Mouse (Mus musculus) midbrain, embryonic 11.5 days (tissue): ENCODE data around the gene Rbp3. TPM values are rescaled to one million over a fixed set of nuclear protein-coding genes. Genes with fewer than 3 reads are reported as not detected.

ENCODE experiments used
- ATAC-seq: fragments of 200-750 bp; cut with Nextera tagmentation; 2 replicates; pipeline ENCODE4 v1.8.0; 2017; ENCODE audit warnings: moderate TSS enrichment, moderate library complexity; ENCODE audit not compliant: low FRiP score
- DNase-seq: peaks from one replicate; pipeline ENCODE4 v3.0.0; 2015; ENCODE audit warnings: low spot score; ENCODE audit errors: missing footprints
- H3K27ac ChIP-seq: fragments of 300-500 bp; sonication (generic); 2 replicates; pipeline ENCODE4 v1.5.1; 2014; ENCODE audit warnings: low read depth, low read length
- H3K27me3 ChIP-seq: fragments of 300-500 bp; sonication (generic); 2 replicates; pipeline ENCODE4 v1.6.1; 2014; ENCODE audit warnings: mild to moderate bottlenecking, low read length, moderate library complexity, mixed read lengths; ENCODE audit not compliant: control insufficient read depth, insufficient read depth
- H3K36me3 ChIP-seq: fragments of 300-500 bp; sonication (generic); 2 replicates; pipeline ENCODE4 v1.6.1; 2014; ENCODE audit warnings: mild to moderate bottlenecking, low read length, moderate library complexity, mixed read lengths; ENCODE audit not compliant: control insufficient read depth, insufficient read depth
- H3K4me1 ChIP-seq: fragments of 300-500 bp; sonication (generic); 2 replicates; pipeline ENCODE4 v1.6.1; 2014; ENCODE audit warnings: low read length; ENCODE audit not compliant: control insufficient read depth, insufficient read depth
- H3K4me2 ChIP-seq: fragments of 300-500 bp; sonication (generic); 2 replicates; pipeline ENCODE4 v1.6.1; 2014; ENCODE audit warnings: mild to moderate bottlenecking, moderate library complexity
- H3K4me3 ChIP-seq: fragments of 300-500 bp; sonication (generic); 2 replicates; pipeline ENCODE4 v1.5.1; 2014; ENCODE audit warnings: low read depth, low read length
- H3K9ac ChIP-seq: fragments of 300-500 bp; sonication (generic); 2 replicates; pipeline ENCODE4 v1.6.1; 2014; ENCODE audit warnings: low read length
- H3K9me3 ChIP-seq: fragments of 300-500 bp; sonication (generic); 2 replicates; pipeline ENCODE4 v1.6.1; 2016; ENCODE audit warnings: low read length; ENCODE audit not compliant: control insufficient read depth
- WGBS: fragments of 180-500 bp; shearing (Covaris S2); extraction: QIAGEN DNeasy Blood & Tissue Kit; methylation state at CpG from one replicate; pipeline ENCODE4 v1.1.7; 2014; 5-methylcytosine and 5-hydroxymethylcytosine counted together
- polyA plus RNA-seq: library from polyadenylated mRNA; unstranded; fragments of >200 nt; fragmentation: Nextera tagmentation; extraction: Ambion mirVana; gene quantifications from 2 replicates; pipeline ENCODE4 v1.2.1, GENCODE M21; 2014

Rbp3 gene
- polyA plus RNA-seq, 1 experiment from 2014 or later, result not detected

DNA sequence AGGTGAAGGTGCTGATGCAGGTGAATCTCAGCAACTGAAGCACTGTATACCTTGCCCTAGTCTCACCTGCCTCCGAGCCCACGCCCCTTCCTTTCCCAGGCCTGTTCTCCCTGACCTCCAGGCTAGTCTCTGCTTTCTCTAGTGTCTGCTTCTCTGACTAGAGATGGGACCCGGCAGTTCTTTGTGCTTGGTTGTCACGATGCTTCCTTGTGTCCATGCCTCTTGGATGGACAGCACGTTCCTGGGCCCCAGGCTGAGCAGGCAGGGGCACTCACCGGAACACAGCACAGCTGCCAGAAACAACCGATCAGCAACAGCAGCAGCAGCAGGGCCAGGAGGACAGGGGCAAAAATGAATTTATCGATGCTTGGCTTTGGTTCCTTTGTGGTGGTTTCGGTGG is 39.2 kb downstream of the Rbp3 start:
- no peaks in the 10 kb centered on the region for H3K27me3 ChIP-seq
- H3K36me3 ChIP-seq, result no peaks in the 10 kb centered on the region
- H3K27ac ChIP-seq, result no peak overlapping the region
- ATAC-seq, result no peak
- H3K9ac ChIP-seq, result no peak overlapping the region
- DNase-seq, result no peak
- 94% methylated on average over 9 of the region's 9 CpGs for WGBS
- no peak overlapping the region for H3K4me2 ChIP-seq
- no peaks in the 10 kb centered on the region for H3K9me3 ChIP-seq
- no peak overlapping the region for H3K4me3 ChIP-seq
- no peaks in the 10 kb centered on the region for H3K4me1 ChIP-seq

DNA sequence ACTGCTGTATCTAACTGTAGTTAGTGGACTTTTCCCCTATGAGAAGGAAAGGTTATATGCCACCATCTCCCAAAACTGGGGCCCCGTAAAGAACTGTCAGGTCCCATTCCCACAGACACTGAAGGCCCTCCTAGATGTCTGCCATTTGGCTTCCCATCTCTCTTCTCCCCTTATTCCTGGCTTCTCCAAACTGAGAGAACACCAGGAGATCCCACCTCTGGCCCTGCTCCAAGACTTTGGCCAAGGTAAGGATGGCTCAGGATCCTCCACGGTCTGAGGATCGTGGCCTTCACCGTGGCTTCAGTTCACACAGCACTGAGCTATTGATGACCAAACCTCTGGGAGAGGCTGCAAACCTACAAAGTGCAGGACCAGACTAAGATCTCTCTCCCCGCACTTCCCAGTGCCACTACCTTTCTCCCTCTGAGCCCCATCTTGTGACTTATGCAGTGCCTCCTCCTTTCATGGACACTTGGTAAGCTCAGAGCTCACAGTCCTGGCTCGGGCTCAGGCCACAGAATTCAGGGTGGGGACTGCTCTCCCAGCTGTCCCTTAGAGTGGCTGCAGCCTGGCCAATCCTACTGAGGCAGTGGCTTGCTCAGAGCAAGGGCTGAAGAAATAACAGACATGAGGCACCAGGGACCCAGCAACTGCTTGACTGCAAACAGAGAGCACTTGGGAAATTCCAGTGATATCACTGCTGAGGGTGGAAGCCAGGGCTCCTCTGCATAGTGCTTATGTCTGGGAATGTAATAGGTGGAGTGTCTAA is 39.9 kb downstream of the Rbp3 start:
- no peak overlapping the region for H3K9ac ChIP-seq
- DNase-seq, result no peak
- no peaks in the 10 kb centered on the region for H3K9me3 ChIP-seq
- no peak for ATAC-seq
- no peak overlapping the region for H3K4me3 ChIP-seq
- 88% methylated on average over 6 of the region's 6 CpGs for WGBS
- no peak overlapping the region for H3K4me2 ChIP-seq
- no peak overlapping the region for H3K27ac ChIP-seq
- H3K36me3 ChIP-seq, result no peaks in the 10 kb centered on the region
- no peaks in the 10 kb centered on the region for H3K27me3 ChIP-seq
- no peaks in the 10 kb centered on the region for H3K4me1 ChIP-seq

DNA sequence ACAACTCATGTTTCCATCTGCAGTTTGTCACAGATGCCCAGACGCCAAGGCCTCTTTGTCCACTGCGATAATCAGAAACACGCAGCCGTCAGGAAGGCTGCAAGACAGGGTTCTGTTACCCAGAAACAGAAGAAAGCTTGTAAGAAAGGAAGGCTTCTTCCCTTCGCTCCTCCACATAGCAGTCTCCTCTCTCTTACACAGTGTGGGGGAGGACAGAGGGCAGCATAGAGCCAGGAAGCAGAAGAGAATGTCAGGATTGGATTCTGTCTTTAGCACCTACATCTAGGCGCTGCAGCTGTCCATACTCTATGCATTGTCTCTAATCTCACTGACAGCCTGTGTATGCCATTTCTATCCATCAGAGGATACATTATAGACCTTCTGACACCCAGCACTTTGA is 43.6 kb downstream of the Rbp3 start:
- 76% methylated on average over 6 of the region's 6 CpGs for WGBS
- Histone ChIP-seq H3K9ac (no peak overlapping the region), H3K27ac (no peak overlapping the region), H3K9me3 (no peaks in the 10 kb centered on the region), H3K36me3 (no peaks in the 10 kb centered on the region), H3K4me1 (no peaks in the 10 kb centered on the region), H3K4me2 (no peak overlapping the region), H3K27me3 (no peaks in the 10 kb centered on the region), H3K4me3 (no peak overlapping the region)
- DNase-seq, result no peak
- ATAC-seq, result no peak

DNA sequence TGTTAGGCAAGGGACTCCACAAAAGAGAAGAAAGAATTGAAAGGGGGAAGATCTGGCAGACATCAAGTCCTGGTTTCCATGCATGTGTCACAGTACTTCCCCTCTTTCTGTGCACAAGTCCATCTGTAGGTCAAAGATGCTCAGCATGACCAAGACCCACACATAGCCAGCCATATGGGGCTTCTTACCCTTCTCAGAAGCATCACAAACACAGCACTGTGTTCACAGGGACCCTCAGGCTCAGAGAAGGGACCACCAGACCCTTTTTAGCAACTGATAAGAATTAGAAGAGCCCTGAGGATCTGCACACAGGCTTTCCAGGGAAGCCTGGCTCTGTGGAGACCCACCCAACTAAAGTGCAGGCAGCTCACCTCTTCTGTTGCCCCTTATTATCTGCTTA is 46.3 kb downstream of the Rbp3 start:
- Histone ChIP-seq H3K9ac (no peak overlapping the region), H3K36me3 (no peaks in the 10 kb centered on the region), H3K4me1 (no peaks in the 10 kb centered on the region), H3K4me2 (no peak overlapping the region), H3K4me3 (no peak overlapping the region), H3K27me3 (no peaks in the 10 kb centered on the region), H3K9me3 (no peaks in the 10 kb centered on the region), H3K27ac (no peak overlapping the region)
- ATAC-seq (no peak), DNase-seq (no peak)

DNA sequence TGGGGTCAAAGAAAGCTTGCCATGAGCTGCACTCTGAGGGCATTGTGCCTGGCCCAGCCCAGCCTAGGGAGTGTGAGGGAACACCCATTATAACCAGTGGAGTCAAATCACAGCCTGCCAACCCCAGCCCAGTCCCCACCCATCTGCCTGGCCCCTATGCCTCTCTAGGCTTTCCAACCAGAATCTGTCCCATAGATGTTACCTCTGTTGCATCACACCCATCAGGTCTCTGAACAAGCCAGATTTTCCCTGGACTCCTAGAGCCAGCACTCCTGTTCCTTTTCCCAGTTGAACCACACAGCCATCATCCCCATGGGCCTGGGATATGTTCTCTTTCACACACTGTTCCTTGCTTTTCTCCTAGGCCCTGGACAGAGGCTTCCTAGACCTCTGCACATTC is 47.6 kb downstream of the Rbp3 start:
- Histone ChIP-seq H3K36me3 (no peaks in the 10 kb centered on the region), H3K4me3 (no peak overlapping the region), H3K4me1 (no peaks in the 10 kb centered on the region), H3K9me3 (no peaks in the 10 kb centered on the region), H3K27me3 (no peaks in the 10 kb centered on the region), H3K27ac (no peak overlapping the region), H3K4me2 (no peak overlapping the region), H3K9ac (no peak overlapping the region)
- DNase-seq, result no peak
- ATAC-seq, result no peak

DNA sequence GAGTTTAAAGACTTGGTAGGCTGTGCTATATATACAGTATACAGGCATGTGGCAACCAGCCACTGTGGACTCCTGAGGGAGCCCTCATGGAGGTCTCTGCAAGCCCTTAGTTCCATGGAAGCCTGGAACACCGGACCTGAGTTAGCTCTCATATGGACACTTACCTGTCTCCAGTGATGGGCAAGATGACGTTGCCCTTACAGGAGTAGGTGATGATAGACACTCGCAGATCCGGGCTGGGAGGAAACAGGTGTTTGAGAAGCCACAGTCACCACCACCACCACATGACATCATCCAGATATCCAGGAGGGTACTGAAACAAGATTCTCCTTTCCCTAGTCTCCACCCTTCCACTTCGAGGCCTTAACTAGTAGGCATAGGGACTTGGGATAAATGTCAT is 48.6 kb downstream of the Rbp3 start:
- no peaks in the 10 kb centered on the region for H3K9me3 ChIP-seq
- H3K27me3 ChIP-seq, result no peaks in the 10 kb centered on the region
- no peak overlapping the region for H3K4me3 ChIP-seq
- H3K4me1 ChIP-seq, result no peaks in the 10 kb centered on the region
- ATAC-seq (no peak), DNase-seq (no peak)
- no peak overlapping the region for H3K27ac ChIP-seq
- H3K36me3 ChIP-seq, result no peaks in the 10 kb centered on the region
- no peak overlapping the region for H3K9ac ChIP-seq
- WGBS, result 85% methylated on average over 5 of the region's 5 CpGs
- no peak overlapping the region for H3K4me2 ChIP-seq

Other genes with a start within 250 kb of the Rbp3 start
- 1.7 and 1.9 TPM in 2 replicates for gene Gdf10, start 30.4 kb upstream of the Rbp3 start, polyA plus RNA-seq
- not detected in 2 replicates for gene Gdf2, start 13.0 kb upstream of the Rbp3 start, polyA plus RNA-seq
- 0.17 TPM in 1 of 2 replicates, not detected in the other for gene Zfp488, start 24.8 kb downstream of the Rbp3 start, polyA plus RNA-seq
- not detected in 2 replicates for gene Gm30083, start 61.2 kb downstream of the Rbp3 start, polyA plus RNA-seq
- not detected in 2 replicates for gene Gm5460, start 62.8 kb downstream of the Rbp3 start, polyA plus RNA-seq
- gene Antxrl, start 98.7 kb downstream of the Rbp3 start, polyA plus RNA-seq, result not detected in 2 replicates
- 0.81 and 1.0 TPM in 2 replicates for gene Anxa8, start 132.0 kb downstream of the Rbp3 start, polyA plus RNA-seq
- not detected in 2 replicates for gene A630023A22Rik, start 148.8 kb downstream of the Rbp3 start, polyA plus RNA-seq
- gene Npy4r, start 198.5 kb downstream of the Rbp3 start, polyA plus RNA-seq, result not detected in 2 replicates
- 0.39 and 0.60 TPM in 2 replicates for gene Gprin2, start 247.7 kb downstream of the Rbp3 start, polyA plus RNA-seq